Mouse (Mus musculus) stomach, postnatal 0 days (tissue): ENCODE measurements at regions not wholly inside any gene's neighbourhood (a gene's known extent, or its start where the extent isn't known, plus 50 kb on each side); places are given as distances from the start of the nearest gene placed in this dataset.

Experiments used
- ATAC-seq: fragments of 200-750 bp; cut with Nextera tagmentation; 2 replicates; pipeline ENCODE4 v1.8.0; 2017; ENCODE audit not compliant: low FRiP score, low TSS enrichment
- DNase-seq: peaks from one replicate; pipeline ENCODE4 v3.0.0-alpha.2; 2016; ENCODE audit warnings: low spot score
- H3K27ac ChIP-seq: fragments of 300-500 bp; sonication (generic); replicated peaks from 2 replicates; pipeline ENCODE4 v1.5.1; 2014; ENCODE audit warnings: mild to moderate bottlenecking, control low read depth
- H3K27me3 ChIP-seq: fragments of 300-500 bp; sonication (generic); 2 replicates; pipeline ENCODE4 v1.6.1; 2014; ENCODE audit warnings: low read length; ENCODE audit not compliant: control insufficient read depth, insufficient read depth
- H3K36me3 ChIP-seq: fragments of 300-500 bp; sonication (generic); 2 replicates; pipeline ENCODE4 v1.6.1; 2014; ENCODE audit warnings: low read length, mixed read lengths; ENCODE audit not compliant: control insufficient read depth, insufficient read depth
- H3K4me1 ChIP-seq: fragments of 300-500 bp; sonication (generic); replicated peaks from 2 replicates; pipeline ENCODE4 v1.6.1; 2014; ENCODE audit warnings: antibody characterized with exemption; ENCODE audit not compliant: control insufficient read depth, insufficient read depth
- H3K4me2 ChIP-seq: fragments of 300-500 bp; sonication (generic); replicated peaks from 2 replicates; pipeline ENCODE4 v1.6.1; 2014; ENCODE audit warnings: low read depth, mild to moderate bottlenecking, control low read depth, moderate library complexity
- H3K4me3 ChIP-seq: fragments of 300-500 bp; sonication (generic); 2 replicates; pipeline ENCODE4 v1.5.1; 2014; ENCODE audit warnings: low read depth, low read length, control low read depth
- H3K9ac ChIP-seq: fragments of 300-500 bp; sonication (generic); 2 replicates; pipeline ENCODE4 v1.6.1; 2014; ENCODE audit warnings: mild to moderate bottlenecking, low read length, control low read depth, mixed read lengths
- H3K9me3 ChIP-seq: fragments of 300-500 bp; sonication (generic); 2 replicates; pipeline ENCODE4 v1.6.1; 2016; ENCODE audit warnings: low read length; ENCODE audit not compliant: control insufficient read depth
- CTCF ChIP-seq: IDR thresholded peaks from 2 replicates; pipeline ENCODE4 v1.5.1; 2016; ENCODE audit warnings: antibody characterized with exemption, low read depth, mild to moderate bottlenecking, moderate library complexity
- EP300 ChIP-seq: optimal IDR thresholded peaks from 2 replicates; pipeline ENCODE3; 2016; ENCODE audit warnings: antibody characterized with exemption
- WGBS: fragments of 180-500 bp; shearing (Covaris S2); extraction: QIAGEN DNeasy Blood & Tissue Kit; methylation state at CpG from one replicate; pipeline ENCODE4 v1.1.7; 2014; 5-methylcytosine and 5-hydroxymethylcytosine counted together

- no peak for ATAC-seq
- no peaks in the 10 kb centered on the region for H3K27me3 ChIP-seq
- no peak overlapping the region for H3K9ac ChIP-seq
- H3K9me3 ChIP-seq: no peaks in the 10 kb centered on the region
- no peak overlapping the region for H3K4me3 ChIP-seq
- H3K4me2 ChIP-seq: no peak overlapping the region
- H3K27ac ChIP-seq: no peak overlapping the region
- H3K36me3 ChIP-seq: no peaks in the 10 kb centered on the region
- WGBS: 60% methylated on average over 2 of the region's 2 CpGs
- no peaks in the 10 kb centered on the region for H3K4me1 ChIP-seq
- DNase-seq: no peak
- no peak for TF ChIP-seq CTCF
- no peak for TF ChIP-seq EP300
These were observed 249.3 kb downstream of the 1700009N14Rik start for GRCm38 (mm10) chr4:39699347-39699746.

DNA sequence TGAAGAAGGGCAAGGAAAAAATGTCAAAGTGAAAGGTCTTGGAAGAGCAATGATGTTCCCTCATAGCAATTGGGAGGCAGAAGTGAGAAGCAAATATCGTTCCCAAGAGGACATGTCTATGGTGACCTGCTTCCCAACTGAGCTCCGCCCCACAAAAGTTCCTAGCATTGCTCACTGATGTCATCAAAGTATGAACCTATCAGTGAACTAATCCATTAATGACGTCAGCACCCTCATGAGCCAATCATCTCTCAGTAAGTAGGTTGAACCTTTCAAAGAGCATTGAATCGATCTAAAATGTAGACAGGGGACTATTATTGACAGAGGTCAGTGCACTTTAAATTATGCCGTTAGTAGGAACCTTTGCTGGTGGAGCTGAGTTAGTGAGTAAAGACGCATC, 267.4 kb downstream of the 1700009N14Rik start:
- Histone ChIP-seq H3K27me3 (no peaks in the 10 kb centered on the region), H3K4me2 (no peak overlapping the region), H3K4me1 (no peaks in the 10 kb centered on the region), H3K9me3 (no peaks in the 10 kb centered on the region), H3K4me3 (no peak overlapping the region), H3K9ac (no peak overlapping the region), H3K36me3 (no peaks in the 10 kb centered on the region), H3K27ac (no peak overlapping the region)
- TF ChIP-seq CTCF (no peak), EP300 (no peak)
- no peak for ATAC-seq
- WGBS: 86% methylated on average over 6 of the region's 6 CpGs
- no peak for DNase-seq

- Histone ChIP-seq H3K4me3 (no peak overlapping the region), H3K9me3 (no peaks in the 10 kb centered on the region), H3K4me1 (no peaks in the 10 kb centered on the region), H3K27me3 (no peaks in the 10 kb centered on the region), H3K36me3 (no peaks in the 10 kb centered on the region), H3K27ac (no peak overlapping the region), H3K9ac (no peak overlapping the region), H3K4me2 (no peak overlapping the region)
- no peak for TF ChIP-seq CTCF
- no peak for TF ChIP-seq EP300
- no peak for DNase-seq
- ATAC-seq: no peak
- 87% methylated on average over 7 of the region's 7 CpGs for WGBS
These were observed 268.6 kb downstream of the 1700009N14Rik start for GRCm38 (mm10) chr4:39718691-39719090.

DNA sequence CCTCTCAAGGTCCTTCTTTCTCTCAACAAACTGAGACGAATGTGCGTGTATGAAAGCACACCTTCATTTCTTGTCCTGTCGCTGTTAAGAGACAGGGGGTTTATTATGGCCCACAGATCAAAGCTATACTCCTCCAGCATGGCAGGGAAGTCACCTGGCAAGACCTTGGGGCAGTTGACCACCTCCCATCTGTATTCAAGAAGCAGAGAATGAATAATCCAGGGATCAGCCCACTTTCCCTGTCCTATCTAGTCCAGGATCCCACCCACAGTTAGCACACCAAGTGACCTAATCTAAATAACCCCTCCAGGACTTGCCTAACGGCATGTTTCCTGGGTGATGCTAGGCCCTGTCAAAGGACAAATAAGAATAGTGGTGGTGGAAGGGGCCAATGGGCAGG, 269.9 kb downstream of the 1700009N14Rik start:
- no peak overlapping the region for H3K4me3 ChIP-seq
- ATAC-seq: no peak
- H3K27me3 ChIP-seq: no peaks in the 10 kb centered on the region
- no peak overlapping the region for H3K27ac ChIP-seq
- H3K36me3 ChIP-seq: no peaks in the 10 kb centered on the region
- H3K4me1 ChIP-seq: no peaks in the 10 kb centered on the region
- H3K9ac ChIP-seq: no peak overlapping the region
- WGBS: 73% methylated on average over 4 of the region's 4 CpGs
- H3K4me2 ChIP-seq: no peak overlapping the region
- DNase-seq: no peak
- no peaks in the 10 kb centered on the region for H3K9me3 ChIP-seq
- TF ChIP-seq CTCF: no peak

DNA sequence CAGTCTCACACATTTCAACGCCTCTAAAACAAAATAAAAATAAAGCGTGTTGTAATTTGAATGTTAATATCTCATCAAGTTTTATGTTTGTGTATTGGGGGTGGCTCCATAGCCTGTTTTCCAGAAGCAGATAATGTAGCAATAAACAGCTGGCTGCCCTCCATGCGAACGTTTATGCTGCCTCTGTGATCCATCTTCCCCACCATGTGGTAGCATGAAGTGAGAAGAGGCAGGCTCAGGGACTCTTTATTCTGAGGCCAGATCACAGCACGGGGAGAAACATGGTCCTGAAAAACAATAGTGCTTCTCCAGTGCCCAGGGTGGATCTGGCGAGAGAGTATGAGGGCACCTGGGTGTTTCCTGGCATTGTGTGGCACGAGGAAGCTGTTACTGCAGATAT, 271.4 kb downstream of the 1700009N14Rik start:
- H3K27ac ChIP-seq: no peak overlapping the region
- DNase-seq (no peak), ATAC-seq (no peak)
- TF ChIP-seq CTCF: no peak
- TF ChIP-seq EP300: no peak
- no peak overlapping the region for H3K4me2 ChIP-seq
- H3K36me3 ChIP-seq: no peaks in the 10 kb centered on the region
- no peaks in the 10 kb centered on the region for H3K4me1 ChIP-seq
- H3K4me3 ChIP-seq: no peak overlapping the region
- WGBS: 64% methylated on average over 7 of the region's 7 CpGs
- no peak overlapping the region for H3K9ac ChIP-seq
- H3K9me3 ChIP-seq: no peaks in the 10 kb centered on the region
- H3K27me3 ChIP-seq: no peaks in the 10 kb centered on the region

DNA sequence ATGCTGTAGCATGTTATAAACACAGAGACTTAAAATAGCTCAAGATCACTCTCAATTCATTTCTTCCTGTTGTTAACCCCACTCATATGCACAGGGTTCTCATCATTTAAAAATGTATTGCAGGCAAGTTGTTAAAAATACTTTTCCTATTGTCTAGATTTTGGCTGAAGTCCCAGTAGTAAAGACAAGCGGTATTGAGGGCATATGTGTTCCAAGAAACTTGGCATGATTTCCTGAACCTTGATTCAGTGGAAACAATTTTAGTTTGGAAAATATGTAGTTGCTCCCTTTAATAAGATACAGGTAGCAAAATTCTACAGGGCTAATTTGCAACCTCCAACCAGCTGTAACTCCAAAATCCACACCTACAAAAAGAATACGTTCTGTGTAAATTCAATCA, 315.5 kb downstream of the 1700009N14Rik start:
- Histone ChIP-seq H3K4me3 (no peak overlapping the region), H3K9ac (no peak overlapping the region), H3K4me1 (no peaks in the 10 kb centered on the region), H3K27me3 (no peaks in the 10 kb centered on the region), H3K27ac (no peak overlapping the region), H3K36me3 (no peaks in the 10 kb centered on the region), H3K4me2 (no peak overlapping the region), H3K9me3 (no peaks in the 10 kb centered on the region)
- TF ChIP-seq CTCF (no peak), EP300 (no peak)
- WGBS: 63% methylated on average over 2 of the region's 2 CpGs
- ATAC-seq (no peak), DNase-seq (no peak)

DNA sequence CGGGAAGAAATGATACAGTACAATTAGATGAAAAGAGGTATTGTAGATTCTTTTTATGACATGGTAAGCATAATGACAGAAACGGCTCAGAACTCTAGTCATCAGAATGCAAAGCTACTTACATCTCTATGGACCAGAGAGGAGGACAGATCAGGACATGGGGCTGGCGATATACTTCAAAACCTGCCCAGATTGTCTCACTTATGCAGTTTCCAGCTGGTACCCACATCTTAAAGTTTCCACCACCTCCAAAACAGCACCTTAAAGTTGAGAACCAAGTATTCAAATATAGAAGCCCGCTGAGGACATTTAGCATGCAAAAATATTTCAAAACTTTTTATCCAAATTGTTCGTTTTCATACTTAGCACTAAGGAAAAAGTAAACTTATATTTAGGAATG, 341.0 kb downstream of the 1700009N14Rik start:
- no peak for TF ChIP-seq CTCF
- TF ChIP-seq EP300: no peak
- no peak overlapping the region for H3K4me2 ChIP-seq
- no peaks in the 10 kb centered on the region for H3K4me1 ChIP-seq
- no peak overlapping the region for H3K27ac ChIP-seq
- WGBS: 74% methylated on average over 5 of the region's 5 CpGs
- no peaks in the 10 kb centered on the region for H3K27me3 ChIP-seq
- no peaks in the 10 kb centered on the region for H3K9me3 ChIP-seq
- no peak overlapping the region for H3K4me3 ChIP-seq
- DNase-seq (no peak), ATAC-seq (no peak)
- H3K9ac ChIP-seq: no peak overlapping the region
- no peaks in the 10 kb centered on the region for H3K36me3 ChIP-seq
